Mouse (Mus musculus) left cerebral cortex, adult 18-20 months (tissue): ENCODE results near the gene Adssl1. TPM values are rescaled to one million over a fixed set of nuclear protein-coding genes. Genes with fewer than 3 reads are reported as not detected.

Source experiments
- DNase-seq, 2 experiments: peaks; one replicate each; pipeline ENCODE4 v3.0.0; 2021 to 2022; ENCODE audit warnings: low spot score in 2 of 2, mixed read lengths in 1 of 2
- long read RNA-seq, 2 experiments: library from polyadenylated mRNA; stranded (forward); transcript quantifications; one replicate each; pipeline ENCODE4 v2.0.0; 2021
- total RNA-seq, 2 experiments: library from RNA; stranded (reverse); gene quantifications; 2 replicates each; pipeline ENCODE4 v1.2.3; 2021

The Adssl1 gene
- total RNA-seq, result 10 to 100 TPM; 16.4 to 19.7 TPM
- long read RNA-seq, experiment 1, transcript Adssl1-201 (13 exons, 1,777 nt), result major isoform, 26 of 27 reads
- long read RNA-seq, experiment 1, partial matches to known transcripts, result 1 of 27 reads
- long read RNA-seq, experiment 1, other reads (novel, unspliced or antisense), result 0 of 27 reads
- long read RNA-seq, experiment 2, transcript Adssl1-201 (13 exons, 1,777 nt), result major isoform, 29 of 33 reads
- long read RNA-seq, experiment 2, partial matches to known transcripts, result 4 of 33 reads
- long read RNA-seq, experiment 2, other reads (novel, unspliced or antisense), result 0 of 33 reads

- DNase-seq, result peak; percentile 31 to 42
Observed at GRCm38 (mm10) chr12:112619686-112620353, at the start of gene Adssl1. Gene Adssl1 (plus strand): TSS chr12:112620045.

- no peak for DNase-seq
Observed at GRCm38 (mm10) chr12:112570160-112570559, 49.7 kb upstream of the Adssl1 start.

- no peak for DNase-seq
Observed at GRCm38 (mm10) chr12:112571064-112571463, 48.8 kb upstream of the Adssl1 start.

- no peak for DNase-seq
Observed at GRCm38 (mm10) chr12:112575274-112575986, 44.4 kb upstream of the Adssl1 start.

- DNase-seq, result peak; percentile 79 to 83
Observed at GRCm38 (mm10) chr12:112576341-112576740, 43.5 kb upstream of the Adssl1 start.

- peak in 1 of 2 experiments; percentile 52 for DNase-seq
Observed at GRCm38 (mm10) chr12:112576749-112577148, 43.1 kb upstream of the Adssl1 start.

- DNase-seq, result peak in 1 of 2 experiments; percentile 36
Observed at GRCm38 (mm10) chr12:112578296-112579090, 41.4 kb upstream of the Adssl1 start.

- DNase-seq, result no peak
Observed at GRCm38 (mm10) chr12:112579430-112579829, 40.4 kb upstream of the Adssl1 start.

GRCm38 (mm10) chr12:112579926-112580325, 39.9 kb upstream of the Adssl1 start:
- DNase-seq, result no peak

- no peak for DNase-seq
Observed at GRCm38 (mm10) chr12:112581113-112581512, 38.7 kb upstream of the Adssl1 start.

- DNase-seq, result no peak
Observed at GRCm38 (mm10) chr12:112584954-112585353, 34.9 kb upstream of the Adssl1 start.

- DNase-seq, result peak; percentile 55 to 68
Observed at GRCm38 (mm10) chr12:112585924-112586538, 33.8 kb upstream of the Adssl1 start.

- no peak for DNase-seq
Observed at GRCm38 (mm10) chr12:112587125-112588124, 32.4 kb upstream of the Adssl1 start.

- DNase-seq, result peak; percentile 86 to 90
Observed at GRCm38 (mm10) chr12:112588426-112589256, 31.2 kb upstream of the Adssl1 start, which contains the start of gene Inf2. Gene Inf2 (plus strand): TSS chr12:112588784.

GRCm38 (mm10) chr12:112589491-112590191, 30.2 kb upstream of the Adssl1 start:
- DNase-seq, result no peak

- DNase-seq, result no peak
Observed at GRCm38 (mm10) chr12:112590566-112591239, 29.1 kb upstream of the Adssl1 start.

- DNase-seq, result no peak
Observed at GRCm38 (mm10) chr12:112591240-112591639, 28.6 kb upstream of the Adssl1 start.
